Mouse (Mus musculus) heart, embryonic 11.5 days (tissue): ENCODE results near the gene M1ap. TPM values are rescaled to one million over a fixed set of nuclear protein-coding genes. Genes with fewer than 3 reads are reported as not detected.
A peak's percentile ranks its signal among the peaks of the same experiment; 100 is the strongest.

Experiments
- ATAC-seq: fragments of 200-750 bp; cut with Nextera tagmentation; replicated peaks from 2 replicates; pipeline ENCODE4 v1.8.0; 2017; ENCODE audit warnings: moderate library complexity; ENCODE audit not compliant: insufficient number of reproducible peaks, low FRiP score, low TSS enrichment
- H3K27ac ChIP-seq: fragments of 300-500 bp; sonication (generic); 2 replicates; pipeline ENCODE4 v1.5.1; 2014; ENCODE audit warnings: mild to moderate bottlenecking, low read depth, low read length
- H3K27me3 ChIP-seq: fragments of 300-500 bp; sonication (generic); 2 replicates; pipeline ENCODE4 v1.6.1; 2014; ENCODE audit warnings: mild to moderate bottlenecking, low read length, mixed read lengths; ENCODE audit not compliant: control insufficient read depth, insufficient read depth
- H3K36me3 ChIP-seq: fragments of 300-500 bp; sonication (generic); 2 replicates; pipeline ENCODE4 v1.6.1; 2014; ENCODE audit warnings: mild to moderate bottlenecking, low read length, moderate library complexity, mixed read lengths; ENCODE audit not compliant: control insufficient read depth, insufficient read depth
- H3K4me1 ChIP-seq: fragments of 300-500 bp; sonication (generic); 2 replicates; pipeline ENCODE4 v1.6.1; 2014; ENCODE audit warnings: low read length; ENCODE audit not compliant: control insufficient read depth, insufficient read depth
- H3K4me2 ChIP-seq: fragments of 300-500 bp; sonication (generic); 2 replicates; pipeline ENCODE4 v1.6.1; 2014; ENCODE audit warnings: mild to moderate bottlenecking, moderate library complexity
- H3K4me3 ChIP-seq: fragments of 300-500 bp; sonication (generic); 2 replicates; pipeline ENCODE4 v1.5.1; 2014; ENCODE audit warnings: low read depth, low read length
- H3K9ac ChIP-seq: fragments of 300-500 bp; sonication (generic); 2 replicates; pipeline ENCODE4 v1.6.1; 2014; ENCODE audit warnings: mild to moderate bottlenecking, low read depth, low read length, moderate library complexity
- H3K9me3 ChIP-seq: fragments of 300-500 bp; sonication (generic); replicated peaks from 2 replicates; pipeline ENCODE4 v1.6.1; 2016; ENCODE audit warnings: low read length; ENCODE audit not compliant: control insufficient read depth
- WGBS: fragments of 180-500 bp; shearing (Covaris S2); extraction: QIAGEN DNeasy Blood & Tissue Kit; methylation state at CpG from one replicate; pipeline ENCODE4 v1.1.7; 2014; ENCODE audit not compliant: insufficient replicate concordance; 5-methylcytosine and 5-hydroxymethylcytosine counted together
- microRNA-seq: library from miRNA; unstranded; fragments of <30 nt; microRNA quantifications from one replicate; pipeline ENCODE4, GENCODE M21; 2016; ENCODE audit warnings: borderline number of aligned reads
- polyA plus RNA-seq: library from polyadenylated mRNA; unstranded; fragments of >200 nt; fragmentation: Nextera tagmentation; extraction: Ambion mirVana; gene quantifications from 2 replicates; pipeline ENCODE4 v1.2.1, GENCODE M21; 2014

M1ap gene
- polyA plus RNA-seq, 1 experiment from 2014 or later: 0.70 TPM

- Histone ChIP-seq H3K9me3 (no peaks in the 10 kb centered on the region), H3K36me3 (no peaks in the 10 kb centered on the region), H3K4me2 (peak within 1 kb of the TSS; percentile 56), H3K27ac (no peak within 1 kb of the TSS), H3K9ac (no peak within 1 kb of the TSS), H3K27me3 (peaks cover 96% of the 10 kb centered on the region), H3K4me1 (peaks cover 15% of the 10 kb centered on the region), H3K4me3 (peak within 1 kb of the TSS; percentile 27)
- under 1% methylated on average over 10 of the region's 10 CpGs for WGBS
- ATAC-seq: no peak
Measured at GRCm38 (mm10) chr6:83070247-83070310, 123.4 kb downstream of the M1ap start, which contains the start of gene Tlx2. Gene Tlx2 (minus strand): TSS chr6:83070293.

- WGBS: 2% methylated on average over 48 of the region's 58 CpGs
- H3K27ac ChIP-seq: no peak overlapping the region
- H3K9ac ChIP-seq: no peak overlapping the region
- peaks cover 96% of the 10 kb centered on the region for H3K27me3 ChIP-seq
- H3K36me3 ChIP-seq: no peaks in the 10 kb centered on the region
- peak overlapping the region; percentile 48 for H3K4me2 ChIP-seq
- peak overlapping the region; percentile 24 for H3K4me3 ChIP-seq
- 0 out of 2 replicates have a peak, but pooled peaks have one; percentile 8 for ATAC-seq
- H3K4me1 ChIP-seq: peaks cover 15% of the 10 kb centered on the region
- no peaks in the 10 kb centered on the region for H3K9me3 ChIP-seq
Measured at GRCm38 (mm10) chr6:83070311-83071219, 123.9 kb downstream of the M1ap start.

DNA sequence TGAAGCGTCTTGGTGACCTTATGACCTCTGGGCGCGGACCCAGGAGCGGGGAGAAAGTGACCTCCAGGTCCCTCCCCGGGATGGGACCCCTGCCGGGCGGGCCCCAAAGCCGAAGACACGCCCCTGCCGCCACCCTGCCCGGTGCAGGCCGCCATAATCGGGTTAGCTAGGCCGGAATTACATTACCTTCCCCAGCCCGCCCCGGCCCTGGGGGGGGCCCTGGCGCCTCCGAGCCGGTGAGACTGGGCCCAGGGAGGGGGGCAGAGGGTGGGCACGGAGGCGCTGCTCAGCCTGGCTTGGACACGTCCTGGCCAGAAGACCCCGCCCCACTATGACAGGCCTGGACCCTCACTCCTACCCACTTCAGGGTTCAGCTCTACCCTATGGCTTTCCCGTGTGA is 124.5 kb downstream of the M1ap start:
- no peak for ATAC-seq

DNA sequence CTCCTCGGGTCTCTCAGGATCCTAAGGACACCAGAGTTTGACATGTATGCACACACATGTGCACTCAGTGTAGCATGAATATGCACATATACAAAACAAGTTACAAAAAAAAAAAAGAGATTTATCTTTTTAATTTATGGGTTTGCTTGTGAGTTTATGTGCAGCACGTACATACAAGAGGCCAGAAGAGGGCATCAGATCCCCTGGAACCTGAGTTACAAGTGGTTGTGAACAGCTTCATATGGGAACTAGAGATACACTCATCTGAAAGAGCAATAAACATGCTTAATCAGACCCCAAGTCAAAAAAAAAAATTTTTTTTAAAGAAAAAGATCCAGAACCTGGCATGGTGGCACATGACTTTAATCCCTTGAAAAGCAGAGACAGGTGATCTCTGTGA is 128.3 kb downstream of the M1ap start:
- no peaks in the 10 kb centered on the region for H3K36me3 ChIP-seq
- 12% methylated on average over 2 of the region's 2 CpGs for WGBS
- no peak overlapping the region for H3K9ac ChIP-seq
- H3K4me3 ChIP-seq: no peak overlapping the region
- ATAC-seq: no peak
- no peaks in the 10 kb centered on the region for H3K9me3 ChIP-seq
- no peak overlapping the region for H3K27ac ChIP-seq
- H3K4me1 ChIP-seq: peaks cover 4% of the 10 kb centered on the region
- peaks cover 68% of the 10 kb centered on the region for H3K27me3 ChIP-seq
- H3K4me2 ChIP-seq: no peak overlapping the region

More for the DNA sequence above, 124.5 kb downstream of the M1ap start:
- Histone ChIP-seq H3K4me2 (peak overlapping the region; percentile 38), H3K9ac (no peak overlapping the region), H3K9me3 (no peaks in the 10 kb centered on the region), H3K4me3 (peak overlapping the region; percentile 22), H3K4me1 (peaks cover 15% of the 10 kb centered on the region), H3K36me3 (no peaks in the 10 kb centered on the region), H3K27me3 (peaks cover 96% of the 10 kb centered on the region), H3K27ac (no peak overlapping the region)
- under 1% methylated on average over 15 of the region's 24 CpGs for WGBS

DNA sequence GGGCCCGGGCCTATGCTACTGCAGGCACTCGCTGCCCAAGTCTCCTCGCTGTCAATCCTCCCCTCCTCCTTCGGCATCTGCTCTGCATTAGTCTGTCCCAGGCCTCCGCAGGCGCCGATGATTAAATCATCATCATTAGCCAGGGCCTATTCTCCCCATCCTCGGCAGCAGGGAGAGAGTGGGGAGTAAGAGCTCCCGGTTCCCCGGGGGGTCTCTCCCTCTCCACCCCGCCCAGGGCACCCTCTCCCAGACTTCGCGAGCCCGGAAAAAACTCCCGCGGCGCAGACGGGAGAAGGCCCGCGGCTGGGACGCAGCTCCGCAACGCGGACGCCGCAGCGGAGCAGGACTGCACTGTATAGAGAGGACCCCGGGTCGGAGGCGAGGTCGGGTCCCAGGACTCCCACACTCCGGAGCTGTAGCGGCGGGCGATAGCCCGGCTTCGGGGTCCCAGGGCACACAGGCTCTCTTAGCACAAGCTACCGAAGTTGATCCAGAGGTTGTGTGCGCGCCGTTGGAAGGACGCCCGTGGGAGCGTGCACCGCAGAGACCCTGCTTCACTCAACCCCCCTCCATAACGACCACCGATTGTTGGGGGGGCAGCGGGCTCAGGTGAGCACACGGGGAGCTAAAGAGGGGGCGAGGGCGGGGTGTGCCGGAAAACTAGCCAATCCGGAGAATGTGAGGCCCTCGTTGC is 131.1 kb downstream of the M1ap start, which contains the start of gene Pcgf1:
Gene Pcgf1, plus strand, starts transcription at position 240 of the 694 bp plus-strand sequence.
- Histone ChIP-seq H3K27ac (peak within 1 kb of the TSS; percentile 77), H3K4me2 (peak within 1 kb of the TSS; percentile 96), H3K36me3 (0 out of 2 replicates have a peak, but pooled peaks cover 6% of the 10 kb centered on the region), H3K9ac (peak within 1 kb of the TSS; percentile 85), H3K4me3 (peak within 1 kb of the TSS; percentile 73), H3K4me1 (no peaks in the 10 kb centered on the region), H3K9me3 (no peaks in the 10 kb centered on the region), H3K27me3 (peaks cover 49% of the 10 kb centered on the region)
- peak; percentile 52 for ATAC-seq
- WGBS: under 1% methylated on average over 54 of the region's 54 CpGs

DNA sequence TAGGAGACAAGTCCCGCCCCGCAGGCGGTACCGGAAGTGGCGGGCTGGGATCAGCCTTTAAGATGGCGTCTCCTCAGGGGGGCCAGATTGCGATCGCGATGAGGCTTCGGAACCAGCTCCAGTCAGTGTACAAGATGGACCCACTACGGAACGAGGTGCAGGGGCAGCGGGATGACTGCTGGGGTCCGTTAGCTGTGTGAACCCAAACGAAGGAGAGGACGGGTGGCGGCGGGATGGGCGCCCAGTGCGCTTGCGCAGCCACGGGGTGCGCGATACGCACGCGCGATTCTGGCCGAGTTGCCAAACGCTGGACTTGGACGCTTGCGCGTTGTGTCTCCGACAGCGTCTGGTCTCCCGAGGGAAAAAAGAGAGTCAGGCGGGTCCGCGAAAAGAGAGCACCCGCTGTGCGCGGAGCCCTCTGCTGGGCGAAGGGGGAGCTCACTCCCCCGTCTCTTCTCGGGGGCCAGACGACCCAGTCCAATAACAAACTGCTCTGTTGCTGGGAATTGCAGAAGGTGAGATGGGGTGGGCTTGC is 131.7 kb downstream of the M1ap start:
- WGBS: under 1% methylated on average over 46 of the region's 46 CpGs
- no peaks in the 10 kb centered on the region for H3K4me1 ChIP-seq
- peak overlapping the region; percentile 85 for H3K9ac ChIP-seq
- peaks cover 51% of the 10 kb centered on the region for H3K27me3 ChIP-seq
- peak; percentile 93 for ATAC-seq
- H3K4me3 ChIP-seq: peak overlapping the region; percentile 73
- H3K4me2 ChIP-seq: peak overlapping the region; percentile 96
- H3K36me3 ChIP-seq: 0 out of 2 replicates have a peak, but pooled peaks cover 6% of the 10 kb centered on the region
- H3K27ac ChIP-seq: peak overlapping the region; percentile 77
- no peaks in the 10 kb centered on the region for H3K9me3 ChIP-seq

Small RNA genes within 50 kb of the gene (microRNA-seq; reads per million reads assigned to microRNA genes)
- gene Mir7040: 0.20 reads per million

Other genes with a start within 250 kb of the M1ap start
- gene Pole4, start 241.5 kb upstream of the M1ap start, polyA plus RNA-seq: 111 and 122 TPM in 2 replicates
- 44.3 and 49.5 TPM in 2 replicates for gene Hk2, start 172.4 kb upstream of the M1ap start, polyA plus RNA-seq
- 0.04 and 0.15 TPM in 2 replicates for gene Sema4f, start 7.1 kb upstream of the M1ap start, polyA plus RNA-seq
- gene Dok1, start 86.6 kb downstream of the M1ap start, polyA plus RNA-seq: 6.3 and 6.8 TPM in 2 replicates
- 4.5 and 5.7 TPM in 2 replicates for gene Loxl3, start 87.3 kb downstream of the M1ap start, polyA plus RNA-seq
- 99.8 and 109 TPM in 2 replicates for gene Aup1, start 107.6 kb downstream of the M1ap start, polyA plus RNA-seq
- gene Htra2, start 108.4 kb downstream of the M1ap start, polyA plus RNA-seq: 41.8 and 43.3 TPM in 2 replicates
- gene Dqx1, start 110.9 kb downstream of the M1ap start, polyA plus RNA-seq: 0.24 and 0.30 TPM in 2 replicates
- gene Tlx2, start 123.4 kb downstream of the M1ap start, polyA plus RNA-seq: 0.23 TPM in 1 of 2 replicates, not detected in the other
- 15.1 and 17.0 TPM in 2 replicates for gene Pcgf1, start 131.0 kb downstream of the M1ap start, polyA plus RNA-seq
- gene Lbx2, start 139.5 kb downstream of the M1ap start, polyA plus RNA-seq: 0.46 and 0.52 TPM in 2 replicates
- gene Ccdc142, start 154.7 kb downstream of the M1ap start, polyA plus RNA-seq: 0.97 and 2.1 TPM in 2 replicates
- 1.1 and 1.2 TPM in 2 replicates for gene Gm42688, start 154.7 kb downstream of the M1ap start, polyA plus RNA-seq
- 138 and 144 TPM in 2 replicates for gene Mrpl53, start 162.1 kb downstream of the M1ap start, polyA plus RNA-seq
- 19.1 and 19.8 TPM in 2 replicates for gene Mogs, start 168.6 kb downstream of the M1ap start, polyA plus RNA-seq
- gene Wbp1, start 174.7 kb downstream of the M1ap start, polyA plus RNA-seq: 76.0 and 87.2 TPM in 2 replicates
- 11.1 and 12.2 TPM in 2 replicates for gene Ino80b, start 178.5 kb downstream of the M1ap start, polyA plus RNA-seq
- 10.8 and 12.4 TPM in 2 replicates for gene Rtkn, start 188.6 kb downstream of the M1ap start, polyA plus RNA-seq
- gene Wdr54, start 209.5 kb downstream of the M1ap start, polyA plus RNA-seq: 4.5 and 6.9 TPM in 2 replicates
- gene 1700003E16Rik, start 209.5 kb downstream of the M1ap start, polyA plus RNA-seq: 0.14 and 0.27 TPM in 2 replicates
- 49.7 and 61.1 TPM in 2 replicates for gene Dctn1, start 219.0 kb downstream of the M1ap start, polyA plus RNA-seq